In genomic region chr19:34708221-34708620, GRCm38 (mm10) we compare ENCODE assay signal across 21 mouse cellular contexts. TPM values are rescaled to one million over a fixed set of nuclear protein-coding genes. Genes with fewer than 3 reads are reported as not detected.
"Had no signal": no experiment of that assay in that cellular context is flagged by ENCODE, and none has a peak within 500 bp of the region (broad histone marks: within the 10 kb centered on the region; RNA-seq: fewer than 3 reads in every experiment).

No protein-coding gene starts in this region.

- DNase-seq: layer of hippocampus, postnatal 36 days; left cerebral cortex, postnatal 4 days; lung, adult 2 months; lung, postnatal 14 days; lung, postnatal 4 days; midbrain, embryonic 14.5 days; right cerebral cortex, adult 18-20 months; right cerebral cortex, postnatal 14 days; spleen, adult 18-20 months; thymus, postnatal 25 days had no signal

- H3K9ac ChIP-seq: hindbrain, embryonic 15.5 days; limb, embryonic 12.5 days; limb, embryonic 15.5 days; liver, embryonic 12.5 days; liver, embryonic 15.5 days; stomach, embryonic 15.5 days had no signal

- H3K36me3 ChIP-seq: hindbrain, embryonic 15.5 days; limb, embryonic 12.5 days; limb, embryonic 15.5 days; liver, embryonic 12.5 days; liver, embryonic 15.5 days; stomach, embryonic 15.5 days had no signal

- H3K27me3 ChIP-seq: hindbrain, embryonic 15.5 days; limb, embryonic 12.5 days; limb, embryonic 15.5 days; liver, embryonic 12.5 days; liver, embryonic 15.5 days; stomach, embryonic 15.5 days had no signal

- H3K27ac ChIP-seq: hindbrain, embryonic 15.5 days; left cerebral cortex, adult 2 months; limb, embryonic 12.5 days; limb, embryonic 15.5 days; liver, embryonic 12.5 days; liver, embryonic 15.5 days; stomach, embryonic 15.5 days had no signal

- H3K4me2 ChIP-seq: hindbrain, embryonic 15.5 days; limb, embryonic 12.5 days; limb, embryonic 15.5 days; liver, embryonic 12.5 days; liver, embryonic 15.5 days; midbrain, embryonic 11.5 days; stomach, embryonic 15.5 days had no signal

- ATAC-seq: intestine, postnatal 0 days; liver, embryonic 12.5 days had no signal

- H3K4me1 ChIP-seq: hindbrain, embryonic 15.5 days; limb, embryonic 12.5 days; liver, embryonic 15.5 days; stomach, embryonic 15.5 days had no signal

- H3K9me3 ChIP-seq: hindbrain, embryonic 15.5 days; limb, embryonic 12.5 days; limb, embryonic 15.5 days; liver, embryonic 12.5 days; liver, embryonic 15.5 days; stomach, embryonic 15.5 days had no signal

- H3K4me3 ChIP-seq: hindbrain, embryonic 15.5 days; left cerebral cortex, adult 2 months; limb, embryonic 12.5 days; limb, embryonic 15.5 days; liver, embryonic 12.5 days; liver, embryonic 15.5 days; stomach, embryonic 15.5 days had no signal

RNA-seq across cellular contexts. Expression of gene Slc16a12, which starts 38.9 kb away (rescaled TPM):
- total RNA-seq: megakaryocyte progenitor cell, adult 5-6 weeks; megakaryocyte-erythroid progenitor cell, adult 5-6 weeks had no signal
